Mouse (Mus musculus) effector memory CD4-positive, alpha-beta T cell, adult 7 months (primary cell): ENCODE data around the gene Klk8. TPM values are rescaled to one million over a fixed set of nuclear protein-coding genes. Genes with fewer than 3 reads are reported as not detected.

ENCODE experiments used
- polyA plus RNA-seq: library from polyadenylated mRNA; unstranded; fragments of 100-300 nt; shearing (Covaris generic); gene quantifications from one replicate; pipeline ENCODE4 v1.2.1, GENCODE M21; 2017

Klk8 gene
- polyA plus RNA-seq: 41.3 TPM

GRCm38 (mm10) chr7:43797333-43797769, at the start of gene Klk8:
Klk8 (plus strand) TSS chr7:43797577.

GRCm38 (mm10) chr7:43768597-43768996, 28.8 kb upstream of the Klk8 start, which contains the start of gene Klk12:
Klk12 (plus strand) TSS chr7:43768897.

GRCm38 (mm10) chr7:43774364-43774763, 23.0 kb upstream of the Klk8 start, which contains the start of gene Klk11:
Klk11 (plus strand) TSS chr7:43774604.

GRCm38 (mm10) chr7:43780746-43781145, 16.6 kb upstream of the Klk8 start, which contains the start of gene Klk10:
Klk10 (plus strand) TSS chr7:43781035.

GRCm38 (mm10) chr7:43791591-43791990, 5.8 kb upstream of the Klk8 start, which contains the start of gene Klk9:
Klk9 (plus strand) TSS chr7:43791891.

GRCm38 (mm10) chr7:43810994-43811393, 13.6 kb downstream of the Klk8 start, which contains the start of gene Klk7:
Klk7 (plus strand) TSS chr7:43811294.

GRCm38 (mm10) chr7:43824199-43824598, 26.8 kb downstream of the Klk8 start, which contains the start of gene Klk6:
Klk6 (plus strand) TSS chr7:43824499.

GRCm38 (mm10) chr7:43841701-43842100, 44.3 kb downstream of the Klk8 start, which contains the start of gene Klk5:
Klk5 (plus strand) TSS chr7:43841971.

Other genes with a start within 250 kb of the Klk8 start
- gene Zfp658, start 235.3 kb upstream of the Klk8 start, polyA plus RNA-seq: 1.8 TPM
- 6.4 TPM for gene Zfp719, start 218.0 kb upstream of the Klk8 start, polyA plus RNA-seq
- gene Zfp819, start 190.4 kb upstream of the Klk8 start, polyA plus RNA-seq: not detected
- not detected for gene Ceacam18, start 162.9 kb upstream of the Klk8 start, polyA plus RNA-seq
- gene Siglece, start 137.4 kb upstream of the Klk8 start, polyA plus RNA-seq: not detected
- 4.6 TPM for gene Ctu1, start 125.6 kb upstream of the Klk8 start, polyA plus RNA-seq
- not detected for gene Klk14, start 107.2 kb upstream of the Klk8 start, polyA plus RNA-seq
- not detected for gene Klk13, start 85.0 kb upstream of the Klk8 start, polyA plus RNA-seq
- not detected for gene Klk12, start 28.7 kb upstream of the Klk8 start, polyA plus RNA-seq
- gene Klk11, start 23.0 kb upstream of the Klk8 start, polyA plus RNA-seq: 0.30 TPM
- 0.56 TPM for gene Klk10, start 16.5 kb upstream of the Klk8 start, polyA plus RNA-seq
- 0.60 TPM for gene Klk9, start 5.7 kb upstream of the Klk8 start, polyA plus RNA-seq
- not detected for gene Klk7, start 13.7 kb downstream of the Klk8 start, polyA plus RNA-seq
- not detected for gene Klk6, start 26.9 kb downstream of the Klk8 start, polyA plus RNA-seq
- gene Klk5, start 44.4 kb downstream of the Klk8 start, polyA plus RNA-seq: not detected
- gene Klk4, start 83.6 kb downstream of the Klk8 start, polyA plus RNA-seq: not detected
- not detected for gene Klk15, start 136.2 kb downstream of the Klk8 start, polyA plus RNA-seq
- 0.90 TPM for gene Klk1b8, start 153.1 kb downstream of the Klk8 start, polyA plus RNA-seq
- gene Klk1b1, start 169.2 kb downstream of the Klk8 start, polyA plus RNA-seq: not detected
- not detected for gene Klk1b9, start 178.5 kb downstream of the Klk8 start, polyA plus RNA-seq
- not detected for gene Klk1b11, start 198.3 kb downstream of the Klk8 start, polyA plus RNA-seq
- gene Klk1b26, start 214.6 kb downstream of the Klk8 start, polyA plus RNA-seq: not detected